Mouse (Mus musculus): ENCODE measurements around the gene Ndufs2.

The Ndufs2 gene

GRCm38 (mm10) chr1:171279012-171279705 is 28.0 kb upstream of the Ndufs2 start:
- no peak for DNase-seq (ENCODE audit: low spot score)

DNA sequence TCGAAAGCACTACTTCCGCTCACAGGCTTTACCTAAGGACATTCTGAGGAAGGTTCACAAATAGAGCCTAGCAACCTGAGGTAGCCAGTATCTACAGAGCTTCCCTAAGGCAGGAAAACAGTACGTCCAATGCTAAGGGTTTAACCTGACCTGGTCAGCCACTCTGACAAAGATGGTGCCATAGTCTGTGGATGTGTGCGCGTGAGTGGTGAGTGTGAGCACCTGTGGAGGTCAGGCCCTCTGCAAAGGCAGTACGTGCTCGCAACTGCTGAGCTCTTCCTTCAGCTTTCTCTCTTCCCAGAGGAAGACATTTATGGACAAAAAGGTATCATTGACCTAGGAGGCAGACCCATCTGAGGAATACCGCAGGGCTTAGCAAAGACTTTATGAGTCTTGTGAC is 27.2 kb upstream of the Ndufs2 start:
- no peak for DNase-seq (ENCODE audit: low spot score)

DNA sequence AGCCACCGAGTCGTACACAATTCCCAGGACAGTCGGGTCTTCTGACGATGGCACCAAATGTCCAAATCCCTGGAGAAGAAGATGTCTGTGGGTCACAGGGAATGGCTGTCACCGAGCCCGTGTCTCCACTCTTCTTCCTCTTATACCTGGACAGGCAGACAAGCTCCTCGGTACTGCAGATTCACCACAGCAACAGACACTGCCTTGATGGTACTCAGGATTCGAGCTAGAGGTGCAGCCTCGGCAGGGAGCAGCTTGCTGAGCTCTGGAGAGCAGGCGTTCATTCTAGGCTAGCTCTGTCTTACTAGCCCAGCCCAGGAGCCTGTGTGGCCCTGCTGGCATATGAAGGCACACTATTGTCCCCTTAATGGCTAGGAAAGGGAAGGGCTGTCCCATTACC is 26.5 kb upstream of the Ndufs2 start:
- no peak for DNase-seq (ENCODE audit: low spot score)

GRCm38 (mm10) chr1:171276110-171276748 is 25.0 kb upstream of the Ndufs2 start:
- no peak for DNase-seq (ENCODE audit: low spot score)

- no peak for DNase-seq (ENCODE audit: low spot score)
Measured at GRCm38 (mm10) chr1:171275144-171275734, 24.1 kb upstream of the Ndufs2 start.

DNA sequence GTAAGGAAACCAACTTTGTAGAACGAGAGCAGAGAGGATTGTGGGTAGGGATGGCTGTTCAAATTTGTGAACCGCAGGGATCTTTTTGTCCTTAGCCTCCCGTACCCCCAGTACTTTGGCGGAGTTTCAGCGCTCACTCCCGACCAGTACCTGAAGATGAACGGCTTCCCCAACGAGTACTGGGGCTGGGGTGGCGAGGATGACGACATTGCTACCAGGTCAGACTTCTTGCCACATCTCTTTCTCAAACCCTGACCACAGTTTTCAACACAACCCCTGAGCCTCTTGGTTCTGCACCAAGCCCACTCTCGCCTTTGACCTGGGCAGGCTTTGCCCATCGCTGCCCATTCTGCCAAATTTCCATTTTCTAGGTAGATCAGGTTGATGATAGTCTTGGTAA is 23.0 kb upstream of the Ndufs2 start:
- no peak for DNase-seq (ENCODE audit: low spot score)

- no peak for DNase-seq (ENCODE audit: low spot score)
Measured at GRCm38 (mm10) chr1:171272086-171272485, 20.9 kb upstream of the Ndufs2 start.

GRCm38 (mm10) chr1:171271622-171272021 is 20.4 kb upstream of the Ndufs2 start:
- DNase-seq (ENCODE audit: low spot score), result no peak

DNA sequence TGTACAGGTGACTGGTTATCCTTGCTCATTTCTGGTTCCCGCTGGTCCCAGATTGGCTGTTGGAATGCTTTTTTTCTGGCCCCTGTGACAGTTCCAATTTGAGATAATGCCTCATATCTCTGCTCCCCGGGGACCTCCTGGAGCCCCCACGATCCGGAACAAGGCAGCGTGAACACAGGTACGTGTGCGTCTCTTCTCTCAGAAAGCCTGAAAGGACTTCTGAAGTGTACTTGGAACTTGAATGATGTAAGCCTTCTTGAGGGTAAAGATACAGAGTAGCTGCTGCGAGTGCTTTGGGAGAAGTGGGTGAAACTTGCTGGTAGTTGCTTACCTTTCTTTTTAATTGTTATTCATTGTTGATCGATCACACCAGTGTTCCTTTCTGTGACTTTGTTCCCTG is 20.0 kb upstream of the Ndufs2 start:
- no peak for DNase-seq (ENCODE audit: low spot score)

DNA sequence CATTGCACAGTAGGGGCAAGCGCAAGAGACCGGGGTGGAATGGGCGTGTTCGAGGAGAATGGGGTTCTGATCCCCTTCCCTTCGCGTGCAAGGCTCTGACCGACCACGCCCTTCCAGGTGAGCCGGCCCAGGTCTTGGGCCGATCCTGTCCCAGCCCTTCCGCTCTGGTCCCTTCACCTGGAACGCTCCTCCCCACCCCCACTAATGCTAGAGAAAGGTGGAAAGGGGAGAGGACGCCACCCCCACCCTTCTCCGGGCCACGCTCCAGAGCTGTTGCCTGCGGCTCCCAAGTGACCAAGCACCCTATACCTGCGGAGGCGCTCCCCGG is 19.3 kb upstream of the Ndufs2 start:
- DNase-seq (ENCODE audit: low spot score), result no peak

DNA sequence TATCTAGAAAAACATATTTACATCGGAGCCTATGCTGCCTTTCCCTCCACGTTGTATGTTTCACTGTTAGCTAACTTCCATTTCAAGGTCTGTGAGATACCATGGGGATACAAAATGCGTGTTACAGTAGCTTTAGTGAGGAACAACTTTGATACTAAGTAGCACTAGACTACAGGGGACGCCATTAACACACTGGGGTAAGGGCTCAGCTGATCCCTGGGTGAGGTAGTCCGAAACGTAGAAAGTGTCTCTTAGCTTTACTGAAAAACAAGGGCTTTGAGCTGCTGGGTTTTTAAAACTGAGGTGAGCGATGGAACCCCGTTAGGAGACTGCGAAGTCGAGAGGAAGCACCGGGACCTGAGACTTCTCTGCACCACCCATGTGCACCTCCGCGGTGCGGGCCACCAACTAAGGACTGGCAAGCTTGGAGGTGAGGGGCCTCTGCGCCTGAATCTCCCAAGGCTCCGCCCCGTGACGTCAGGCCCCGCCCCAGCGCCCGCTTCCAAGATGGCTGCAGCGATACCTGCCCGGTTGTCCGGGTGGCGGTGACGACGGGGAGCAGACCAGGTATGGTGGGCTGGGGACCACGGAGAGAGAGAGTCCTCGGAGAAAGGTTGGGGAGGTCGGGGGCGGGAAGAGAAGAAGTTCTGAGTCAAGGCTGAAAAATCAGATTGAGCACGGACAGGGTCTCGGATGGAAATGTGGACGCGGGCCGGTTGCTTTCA is 18.8 kb upstream of the Ndufs2 start, which contains the start of gene B4galt3:
TSS of gene B4galt3 (plus strand) at position 481 of the 725 bp plus-strand sequence.
- peak; percentile 97 for DNase-seq (ENCODE audit: low spot score)

- no peak for DNase-seq (ENCODE audit: low spot score)
Measured at GRCm38 (mm10) chr1:171268341-171268740, 17.2 kb upstream of the Ndufs2 start.

DNA sequence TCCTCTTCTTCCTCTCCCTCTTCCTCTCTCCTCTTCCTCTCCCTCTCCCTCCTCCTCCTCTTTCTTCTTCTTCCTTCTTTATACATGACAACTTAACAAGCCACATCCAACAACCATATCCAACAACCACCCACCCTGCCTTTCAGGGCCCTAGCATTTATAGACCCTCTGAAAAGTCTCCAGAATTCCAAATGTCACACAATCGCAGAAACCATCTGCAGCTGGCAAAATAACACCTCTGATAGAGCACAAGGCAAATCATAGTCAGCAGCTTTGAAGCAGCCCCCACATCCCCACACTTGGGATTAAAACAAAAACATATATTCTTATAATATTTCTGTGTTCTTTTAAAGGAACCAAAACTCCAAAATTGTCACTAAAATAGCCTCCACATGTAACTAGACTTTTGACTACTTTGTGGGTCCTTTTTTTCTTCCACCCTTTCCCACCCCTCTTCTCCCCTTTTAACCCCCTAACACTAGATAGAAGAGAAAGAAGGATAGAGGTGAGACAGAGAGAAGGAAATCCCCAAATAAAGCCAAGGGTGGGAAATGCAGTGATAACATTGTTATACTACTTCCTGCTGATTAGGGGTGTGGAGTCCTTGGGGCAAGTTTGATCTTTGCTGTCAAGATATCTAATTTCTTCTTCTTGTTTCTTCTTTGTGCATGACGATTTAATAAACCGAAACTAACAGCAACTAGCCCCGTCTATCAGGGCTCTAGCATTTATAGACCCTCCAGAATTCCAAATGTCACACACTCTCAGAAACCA is 15.0 kb upstream of the Ndufs2 start:
- no peak for DNase-seq (ENCODE audit: low spot score)

DNA sequence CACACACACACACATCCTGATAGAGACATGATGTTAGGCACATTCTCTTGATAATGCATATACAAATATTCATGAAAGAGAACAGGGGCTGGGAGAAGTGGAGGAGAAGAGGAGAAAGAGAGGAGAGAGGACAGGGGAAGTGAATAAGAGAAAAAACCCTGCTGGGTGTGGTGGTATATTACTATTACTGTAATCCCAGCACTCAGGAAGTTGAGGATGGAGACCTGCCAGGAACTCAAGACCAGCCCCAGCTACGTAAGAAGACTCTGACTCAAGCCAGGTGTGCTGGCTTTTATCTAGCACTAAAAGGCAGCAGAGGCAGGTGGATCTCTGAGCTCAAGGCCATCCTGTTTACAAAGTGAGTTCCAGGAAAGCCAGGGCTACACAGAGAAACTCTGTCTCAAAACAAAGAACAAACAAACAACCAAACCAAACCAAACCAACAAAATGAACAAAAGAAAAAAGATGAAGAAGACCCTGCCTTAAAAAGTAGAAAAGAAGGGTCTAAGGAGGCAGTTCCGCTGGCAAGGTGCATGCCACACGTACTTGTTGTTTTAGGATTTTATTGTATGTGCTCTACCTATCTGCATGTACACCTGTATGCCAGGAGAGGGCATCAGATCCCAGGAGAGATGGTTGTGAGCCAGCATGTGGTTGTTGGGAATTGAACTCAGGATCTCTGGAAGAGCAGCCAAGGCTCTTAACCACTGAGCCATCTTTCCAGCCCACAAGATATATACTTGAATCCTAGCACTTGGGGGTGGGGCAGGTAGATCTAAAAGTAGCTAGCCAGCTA is 12.7 kb upstream of the Ndufs2 start:
- DNase-seq (ENCODE audit: low spot score), result no peak

DNA sequence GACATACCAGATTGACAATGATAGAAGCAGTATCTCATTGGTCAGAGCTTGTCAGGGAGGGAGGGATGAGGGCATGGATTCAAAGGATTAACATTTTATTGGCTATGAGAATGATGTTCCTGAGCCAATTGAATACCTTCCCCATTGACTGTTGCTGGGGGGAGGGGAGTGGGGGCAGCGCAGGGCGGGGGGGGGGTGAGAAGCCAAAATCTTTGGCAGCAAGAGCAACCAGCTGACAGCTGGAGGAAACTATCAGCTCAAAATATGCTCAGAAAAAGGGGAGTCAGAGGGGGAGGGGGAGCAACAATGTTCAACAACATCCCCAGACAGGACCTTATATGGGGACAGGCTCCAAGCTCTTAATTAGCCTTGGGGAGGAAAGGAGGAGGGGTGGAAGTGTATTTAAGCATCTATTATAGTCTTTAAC is 12.0 kb upstream of the Ndufs2 start:
- DNase-seq (ENCODE audit: low spot score), result peak; percentile 54

GRCm38 (mm10) chr1:171262594-171263130 is 11.5 kb upstream of the Ndufs2 start:
- DNase-seq (ENCODE audit: low spot score), result peak; percentile 23

GRCm38 (mm10) chr1:171260316-171260715 is 9.1 kb upstream of the Ndufs2 start:
- DNase-seq (ENCODE audit: low spot score), result no peak

DNA sequence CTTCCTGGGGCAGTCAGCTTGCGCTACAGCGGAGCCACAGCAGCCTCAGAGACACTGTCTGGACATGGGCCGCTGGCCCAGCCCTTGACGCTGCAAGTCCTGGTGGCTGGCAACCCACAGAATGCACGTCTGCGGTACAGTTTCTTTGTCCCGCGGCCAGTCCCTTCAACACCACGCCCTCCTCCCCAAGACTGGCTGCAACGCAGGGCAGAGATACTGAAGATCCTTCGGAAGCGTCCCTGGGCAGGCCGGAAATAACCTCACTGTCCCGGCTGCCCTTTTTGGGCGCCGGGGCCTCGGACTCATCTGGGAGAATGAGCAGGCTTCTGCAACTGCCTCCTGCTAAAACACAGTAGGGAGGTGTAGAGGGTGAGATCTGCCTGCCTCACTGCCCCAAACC is 7.7 kb upstream of the Ndufs2 start:
- no peak for DNase-seq (ENCODE audit: low spot score)

DNA sequence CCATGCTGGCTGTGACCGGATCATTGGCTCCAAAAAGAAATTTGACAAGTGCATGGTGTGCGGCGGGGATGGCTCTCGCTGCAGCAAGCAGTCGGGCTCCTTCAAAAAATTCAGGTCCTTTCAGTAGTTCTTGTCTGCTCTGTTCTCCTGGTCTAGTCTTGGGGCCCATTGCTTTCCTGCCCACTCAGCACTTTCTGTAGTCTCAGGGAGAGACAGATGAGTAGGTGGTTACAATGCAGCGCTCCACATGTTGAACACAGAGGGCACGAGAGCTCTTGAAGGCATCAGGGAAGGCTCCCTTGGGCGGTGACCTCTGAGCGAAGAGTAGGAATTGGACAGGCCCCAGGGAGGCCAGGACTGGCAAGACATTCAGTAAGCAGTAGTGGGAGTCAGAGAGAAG is 6.6 kb upstream of the Ndufs2 start:
- DNase-seq (ENCODE audit: low spot score), result no peak

DNA sequence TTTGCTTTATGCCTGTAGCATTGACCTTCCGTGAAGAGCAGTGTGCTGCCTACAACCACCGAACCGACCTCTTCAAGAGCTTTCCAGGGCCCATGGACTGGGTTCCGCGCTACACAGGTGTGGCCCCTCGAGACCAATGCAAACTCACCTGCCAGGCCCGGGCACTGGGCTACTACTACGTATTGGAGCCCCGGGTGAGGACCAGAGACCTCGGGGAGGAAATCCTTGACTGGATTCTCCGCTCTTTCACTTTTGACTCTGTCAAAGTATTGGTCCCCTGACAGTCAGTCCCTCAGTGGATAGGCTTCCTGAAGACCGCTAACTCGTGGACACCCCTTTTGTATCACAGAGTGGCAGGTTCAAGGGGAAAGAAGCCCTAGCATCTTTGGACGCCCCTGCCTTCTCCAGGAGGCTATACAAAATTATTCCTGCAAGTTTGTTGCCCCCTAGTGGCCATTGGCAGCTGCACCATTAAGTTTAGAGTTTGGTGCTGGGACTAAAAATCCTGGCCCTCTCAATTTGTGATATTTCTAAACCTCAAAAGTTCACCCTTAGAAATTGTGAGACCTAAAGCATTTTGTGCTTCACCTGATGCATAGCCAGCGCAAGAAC is 5.9 kb upstream of the Ndufs2 start:
- DNase-seq (ENCODE audit: low spot score), result peak; percentile 76
